Mouse (Mus musculus) neutrophil, adult 5-6 weeks (primary cell): ENCODE measurements around the gene Arf4. TPM values are rescaled to one million over a fixed set of nuclear protein-coding genes. Genes with fewer than 3 reads are reported as not detected.

Source experiments
- total RNA-seq: library from RNA; stranded (forward); fragments of 200-1000 nt; gene quantifications from 2 replicates; pipeline ENCODE4 v1.2.3, GENCODE M21; 2017

Gene Arf4
- total RNA-seq, 1 experiment from 2014 or later = 99.4 TPM

Other genes with a start within 250 kb of the Arf4 start
- gene Slmap, start 103.1 kb upstream of the Arf4 start, total RNA-seq = 113 and 137 TPM in 2 replicates
- gene Dennd6a, start 64.2 kb upstream of the Arf4 start, total RNA-seq = 51.9 and 58.2 TPM in 2 replicates
- 9.5 and 9.8 TPM in 2 replicates for gene Pde12, start 31.8 kb downstream of the Arf4 start, total RNA-seq
- 0.58 and 1.6 TPM in 2 replicates for gene Dnah12, start 55.2 kb downstream of the Arf4 start, total RNA-seq